Mouse (Mus musculus) heart, adult 2 months (tissue): Measurements from ENCODE around the gene Ptch2. TPM values are rescaled to one million over a fixed set of nuclear protein-coding genes. Genes with fewer than 3 reads are reported as not detected.

Experiments
- DNase-seq, 2 experiments: peaks; one replicate each; pipeline ENCODE4 v3.0.0; 2021
- H3K27ac ChIP-seq: fragments of 200-600 bp; 2 replicates; pipeline ENCODE4 v1.8.1; 2022
- H3K27me3 ChIP-seq: fragments of 200-500 bp; 2 replicates; pipeline ENCODE4 v1.6.1; 2012; ENCODE audit warnings: mild to moderate bottlenecking, low read length, inconsistent platforms, mixed read lengths; ENCODE audit not compliant: control insufficient read depth, insufficient read depth
- H3K36me3 ChIP-seq: fragments of 200-500 bp; 2 replicates; pipeline ENCODE4 v1.6.1; 2012; ENCODE audit warnings: low read length, inconsistent platforms; ENCODE audit not compliant: control insufficient read depth, insufficient read depth
- H3K4me1 ChIP-seq: fragments of 200-500 bp; 2 replicates; pipeline ENCODE4 v1.6.1; 2011; ENCODE audit warnings: low read length; ENCODE audit not compliant: control insufficient read depth, insufficient read depth
- H3K4me3 ChIP-seq: fragments of 200-600 bp; 2 replicates; pipeline ENCODE4 v1.8.1; 2022
- H3K79me2 ChIP-seq: fragments of 200-500 bp; replicated peaks from 2 replicates; pipeline ENCODE4 v1.6.1; 2012; ENCODE audit warnings: mild to moderate bottlenecking, inconsistent platforms, low read length, moderate library complexity, mixed read lengths; ENCODE audit not compliant: control insufficient read depth, insufficient read depth
- H3K9ac ChIP-seq: fragments of 200-500 bp; 2 replicates; pipeline ENCODE4 v1.6.1; 2012; ENCODE audit warnings: low read depth, mild to moderate bottlenecking, control low read depth, inconsistent platforms, low read length, mixed read lengths
- CTCF ChIP-seq: fragments of 200-600 bp; IDR thresholded peaks from 2 replicates; pipeline ENCODE4 v1.8.1; 2022; ENCODE audit warnings: antibody characterized with exemption, mild to moderate bottlenecking, moderate library complexity
- EP300 ChIP-seq: fragments of 200-500 bp; IDR thresholded peaks from 2 replicates; pipeline ENCODE4 v1.6.1; 2011; ENCODE audit warnings: low read depth, low read length, control low read depth; ENCODE audit not compliant: insufficient read depth
- POLR2A ChIP-seq: fragments of 200-500 bp; IDR thresholded peaks from 2 replicates; pipeline ENCODE4 v1.6.1; 2011; ENCODE audit warnings: mild to moderate bottlenecking, low read depth, low read length, control low read depth; ENCODE audit not compliant: insufficient read depth
- WGBS: fragments of 180-500 bp; shearing (Covaris S2); methylation state at CpG from one replicate; pipeline ENCODE4 v1.1.7; 2018; 5-methylcytosine and 5-hydroxymethylcytosine counted together
- intact Hi-C: fragments of 180-260 bp; cut with DNase I; formaldehyde crosslinking; loops from one replicate; pipeline ENCODE4 v1.15.1; 2025
- polyA plus RNA-seq: library from polyadenylated mRNA; depleted of rRNA; stranded (reverse); fragments of >200 nt; gene quantifications from 2 replicates; pipeline ENCODE4 v1.2.3, GENCODE M21; 2012
- total RNA-seq, 2 experiments: library from RNA; stranded (reverse); gene quantifications; 2 replicates each; pipeline ENCODE4 v1.2.3; 2021

Gene Ptch2
- total and polyA plus RNA-seq, 3 experiments: 0.70 to 2.4 (median 0.86) TPM

DNA sequence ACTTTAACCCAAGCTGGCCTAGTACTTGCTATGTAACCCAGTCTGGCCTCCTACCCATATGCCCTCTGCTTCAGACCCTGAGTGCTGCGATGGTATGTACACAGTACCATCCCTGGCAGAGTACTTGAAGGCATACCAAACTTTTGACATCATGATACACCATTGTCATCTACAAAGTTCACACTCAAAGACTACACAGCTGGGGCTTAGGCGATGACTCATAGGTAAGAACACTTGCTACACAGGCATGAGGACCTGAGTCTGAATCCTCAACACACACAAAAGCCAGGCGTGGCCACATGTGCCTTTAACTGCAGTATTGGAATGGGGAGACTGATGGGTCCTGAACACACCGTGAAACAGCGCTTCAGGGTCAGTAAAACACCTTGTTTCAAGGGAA lies 24.7 kb upstream of the Ptch2 start:
- intact Hi-C loops: no loop called here
- H3K79me2 ChIP-seq: no peaks in the 10 kb centered on the region
- TF ChIP-seq POLR2A (no peak), CTCF (no peak), EP300 (no peak)
- no peak overlapping the region for H3K27ac ChIP-seq
- peaks cover 1% of the 10 kb centered on the region; the same call in 1 of the 2 replicates for H3K36me3 ChIP-seq
- H3K4me1 ChIP-seq: no peaks in the 10 kb centered on the region
- no peak for DNase-seq
- no peak overlapping the region for H3K4me3 ChIP-seq
- H3K9ac ChIP-seq: no peak overlapping the region
- 86% methylated on average over 5 of the region's 5 CpGs for WGBS
- no peaks in the 10 kb centered on the region for H3K27me3 ChIP-seq

DNA sequence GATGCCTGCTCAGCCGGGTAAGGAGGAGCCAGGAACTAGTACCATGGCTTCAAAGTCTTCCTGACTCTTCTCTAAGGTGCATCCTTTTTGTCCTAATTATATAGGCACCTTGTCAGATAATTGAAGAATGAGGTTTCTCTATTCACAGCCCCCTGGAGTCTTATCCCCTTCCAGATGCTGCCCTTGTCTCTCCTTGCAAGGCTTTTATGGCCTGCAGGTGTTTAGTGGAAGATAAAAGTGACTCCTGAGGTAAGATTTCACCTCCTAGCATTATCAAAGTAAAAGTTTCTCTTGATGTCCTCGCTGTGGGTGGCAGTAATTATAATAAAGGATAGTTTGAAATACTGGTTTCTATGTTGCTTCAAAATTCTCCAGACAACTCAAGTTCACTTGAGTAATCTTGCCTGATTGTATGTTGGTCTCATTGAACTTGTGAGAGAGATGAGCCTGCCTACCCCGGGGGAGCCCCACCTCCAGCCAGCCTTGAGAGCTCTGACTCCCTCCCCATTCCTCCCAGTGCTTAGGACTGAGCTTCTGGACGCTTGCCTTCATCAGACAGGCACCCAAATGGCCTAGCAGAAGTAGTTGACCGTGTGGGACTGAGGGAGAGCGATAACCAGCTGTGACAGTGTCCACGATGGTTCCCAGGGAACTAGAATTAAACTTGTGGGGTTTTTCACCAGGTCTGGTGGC lies 7.8 kb upstream of the Ptch2 start:
- no peak overlapping the region for H3K27ac ChIP-seq
- H3K9ac ChIP-seq: no peak overlapping the region
- no peaks in the 10 kb centered on the region for H3K79me2 ChIP-seq
- intact Hi-C loops: no loop called here
- no peak for DNase-seq
- H3K27me3 ChIP-seq: no peaks in the 10 kb centered on the region
- H3K4me3 ChIP-seq: no peak overlapping the region
- H3K36me3 ChIP-seq: no peaks in the 10 kb centered on the region
- TF ChIP-seq POLR2A (no peak), CTCF (no peak), EP300 (no peak)
- WGBS: 84% methylated on average over 7 of the region's 7 CpGs
- no peaks in the 10 kb centered on the region for H3K4me1 ChIP-seq

DNA sequence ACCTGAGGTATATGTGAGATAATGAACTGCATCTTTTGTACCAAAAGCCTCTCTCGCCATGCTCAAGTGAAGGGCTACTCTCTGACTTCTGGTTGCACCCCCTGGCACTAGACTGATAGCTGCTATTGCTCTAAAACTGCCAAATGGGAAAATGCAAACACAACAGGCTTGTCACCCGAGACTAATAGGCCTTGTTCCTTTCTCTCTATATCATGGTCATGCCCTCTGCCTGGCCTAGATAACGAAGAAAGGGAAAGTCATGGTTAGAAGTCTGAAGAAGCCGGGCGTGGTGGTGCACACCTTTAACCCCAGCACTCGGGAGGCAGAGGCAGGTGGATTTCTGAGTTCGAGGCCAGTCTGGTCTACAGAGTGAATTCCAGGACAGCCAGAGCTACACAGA lies 5.3 kb upstream of the Ptch2 start:
- no peaks in the 10 kb centered on the region for H3K4me1 ChIP-seq
- TF ChIP-seq CTCF: no peak
- no peak for TF ChIP-seq POLR2A
- TF ChIP-seq EP300: no peak
- H3K27me3 ChIP-seq: no peaks in the 10 kb centered on the region
- no peaks in the 10 kb centered on the region for H3K36me3 ChIP-seq
- WGBS: 74% methylated on average over 7 of the region's 7 CpGs
- no peak overlapping the region for H3K4me3 ChIP-seq
- H3K27ac ChIP-seq: no peak overlapping the region
- DNase-seq: no peak
- H3K9ac ChIP-seq: no peak overlapping the region
- H3K79me2 ChIP-seq: no peaks in the 10 kb centered on the region
- intact Hi-C loops: no loop called here

DNA sequence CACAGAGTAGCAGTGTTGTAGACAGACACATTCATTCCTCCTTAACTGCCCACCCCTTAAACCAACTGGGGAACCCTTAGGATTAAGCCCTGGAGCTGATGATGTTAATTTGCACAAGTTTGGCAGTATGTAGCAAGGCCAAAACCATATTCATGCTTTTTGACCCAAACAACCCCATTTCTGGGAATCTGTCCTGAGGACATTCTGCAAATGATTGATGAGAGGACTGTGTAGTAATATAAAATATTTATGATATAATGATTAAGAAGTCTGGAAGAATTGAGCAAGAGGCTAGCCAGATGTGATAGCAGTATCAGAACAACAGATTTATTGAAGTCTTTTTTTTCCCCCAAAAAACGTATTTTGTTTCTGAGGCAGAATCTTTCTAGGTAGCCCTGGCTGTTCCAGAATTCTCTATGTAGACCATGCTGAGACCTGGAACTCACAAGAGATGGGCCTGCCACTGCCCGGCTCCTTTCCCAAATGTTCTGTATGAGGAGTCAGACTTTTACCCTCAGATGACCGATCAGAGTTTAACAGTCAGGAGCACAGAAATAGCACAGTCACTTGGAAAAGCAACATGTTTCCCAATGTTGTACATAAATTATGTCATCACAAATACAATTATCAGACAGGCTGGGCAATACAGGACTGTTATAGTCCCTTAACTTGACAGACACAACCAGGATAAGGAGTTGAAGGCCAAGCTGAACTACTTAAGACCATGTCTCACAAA lies 1.1 kb upstream of the Ptch2 start:
- no peaks in the 10 kb centered on the region for H3K36me3 ChIP-seq
- no peaks in the 10 kb centered on the region for H3K79me2 ChIP-seq
- no peak overlapping the region; the same call in 1 of the 2 replicates for H3K27ac ChIP-seq
- H3K4me3 ChIP-seq: no peak overlapping the region
- no peak for TF ChIP-seq CTCF
- no peak for TF ChIP-seq POLR2A
- TF ChIP-seq EP300: no peak
- no peak overlapping the region for H3K9ac ChIP-seq
- no peak for DNase-seq
- WGBS: 79% methylated on average over 3 of the region's 3 CpGs
- H3K4me1 ChIP-seq: peaks cover 4% of the 10 kb centered on the region
- H3K27me3 ChIP-seq: 0 out of 2 replicates have a peak, but pooled peaks cover 2% of the 10 kb centered on the region
- intact Hi-C loops: loop anchor here (5.0 kb wide), 1 partner anchor 43 kb away; no protein-coding TSS in a partner anchor

DNA sequence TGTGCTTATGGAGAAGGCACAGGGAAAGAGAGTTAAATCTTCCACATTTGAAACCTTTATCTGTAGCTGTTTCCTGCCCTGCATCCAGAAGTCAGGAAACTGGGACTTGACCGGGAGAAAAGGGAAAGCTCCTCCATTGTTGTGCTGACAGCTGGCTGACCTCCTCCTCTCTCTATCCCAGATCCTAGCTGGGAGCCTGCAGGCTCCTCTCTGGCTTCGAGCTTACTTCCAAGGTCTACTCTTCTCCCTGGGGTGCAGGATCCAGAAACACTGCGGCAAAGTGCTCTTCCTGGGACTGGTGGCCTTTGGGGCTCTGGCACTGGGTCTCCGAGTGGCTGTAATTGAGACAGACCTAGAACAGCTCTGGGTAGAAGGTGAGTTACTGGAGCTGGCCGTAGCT lies 791 bp downstream of the Ptch2 start:
- no peaks in the 10 kb centered on the region for H3K79me2 ChIP-seq
- peak; percentile 13 to 37 for DNase-seq
- H3K27ac ChIP-seq: peak overlapping the region; percentile 60
- intact Hi-C loops: loop anchor here (5.0 kb wide), 1 partner anchor 41 kb away; no protein-coding TSS in a partner anchor
- 0 out of 2 replicates have a peak, but pooled peaks cover 2% of the 10 kb centered on the region for H3K27me3 ChIP-seq
- H3K36me3 ChIP-seq: no peaks in the 10 kb centered on the region
- H3K9ac ChIP-seq: peak overlapping the region; percentile 67
- TF ChIP-seq EP300: no peak
- TF ChIP-seq POLR2A: no peak
- TF ChIP-seq CTCF: no peak
- 16% methylated on average over 5 of the region's 5 CpGs for WGBS
- H3K4me3 ChIP-seq: peak overlapping the region; percentile 56
- H3K4me1 ChIP-seq: peaks cover 6% of the 10 kb centered on the region
